Mouse (Mus musculus) liver, embryonic 12.5 days (tissue): ENCODE data around the gene Gpx2. TPM values are rescaled to one million over a fixed set of nuclear protein-coding genes. Genes with fewer than 3 reads are reported as not detected.

Experiments
- ATAC-seq: fragments of 200-750 bp; cut with Nextera tagmentation; 2 replicates; pipeline ENCODE4 v1.8.0; 2017; ENCODE audit warnings: moderate number of reproducible peaks, mild to moderate bottlenecking, moderate library complexity
- H3K27ac ChIP-seq: fragments of 300-500 bp; sonication (generic); 2 replicates; pipeline ENCODE4 v1.5.1; 2016; ENCODE audit warnings: mild to moderate bottlenecking
- H3K27me3 ChIP-seq: fragments of 300-500 bp; sonication (generic); replicated peaks from 2 replicates; pipeline ENCODE4 v1.6.1; 2016; ENCODE audit warnings: mild to moderate bottlenecking, moderate library complexity
- H3K36me3 ChIP-seq: fragments of 300-500 bp; sonication (generic); 2 replicates; pipeline ENCODE4 v1.6.1; 2016; ENCODE audit warnings: mild to moderate bottlenecking, moderate library complexity
- H3K4me1 ChIP-seq: fragments of 300-500 bp; sonication (generic); 2 replicates; pipeline ENCODE4 v1.6.1; 2016
- H3K4me2 ChIP-seq: fragments of 300-500 bp; sonication (generic); 2 replicates; pipeline ENCODE4 v1.6.1; 2016; ENCODE audit warnings: mild to moderate bottlenecking, moderate library complexity
- H3K4me3 ChIP-seq: fragments of 300-500 bp; sonication (generic); 2 replicates; pipeline ENCODE4 v1.5.1; 2016; ENCODE audit warnings: mild to moderate bottlenecking, moderate library complexity
- H3K9ac ChIP-seq: fragments of 300-500 bp; sonication (generic); 2 replicates; pipeline ENCODE4 v1.6.1; 2016; ENCODE audit warnings: mild to moderate bottlenecking, moderate library complexity
- H3K9me3 ChIP-seq: fragments of 300-500 bp; sonication (generic); replicated peaks from 2 replicates; pipeline ENCODE4 v1.6.1; 2016; ENCODE audit warnings: mild to moderate bottlenecking, moderate library complexity
- WGBS: fragments of 180-500 bp; shearing (Covaris S2); methylation state at CpG from one replicate; pipeline ENCODE4 v1.1.7; 2016; ENCODE audit not compliant: insufficient replicate concordance; 5-methylcytosine and 5-hydroxymethylcytosine counted together
- polyA plus RNA-seq: library from polyadenylated mRNA; unstranded; fragments of >200 nt; fragmentation: Nextera tagmentation; extraction: Ambion mirVana; gene quantifications from 2 replicates; pipeline ENCODE4 v1.2.1, GENCODE M21; 2016

The Gpx2 gene
- polyA plus RNA-seq, result not detected in 2 replicates

DNA sequence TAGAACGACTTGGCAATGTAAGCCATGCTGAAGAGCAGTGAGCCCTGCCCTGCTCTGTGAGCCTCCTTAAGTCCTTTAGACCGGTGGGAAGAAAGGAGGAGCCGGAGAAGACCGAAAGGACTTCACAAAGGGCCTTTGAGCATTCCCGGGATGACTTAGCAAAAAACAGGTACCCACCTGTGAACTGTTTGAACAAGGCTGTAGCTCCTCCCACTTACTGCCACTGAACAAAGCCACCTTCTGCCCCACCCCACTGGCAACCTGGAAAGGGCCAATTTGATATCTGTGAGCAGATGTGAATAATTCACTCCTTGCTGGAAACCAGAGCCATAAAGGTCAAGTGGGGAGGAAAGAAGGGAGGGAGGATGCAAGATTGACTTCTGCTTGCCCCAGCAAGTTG lies at the start of gene Gpx2:
Gene Gpx2, minus strand, starts transcription at position 205 of the 400 bp plus-strand sequence.
- Histone ChIP-seq H3K36me3 (no peaks in the 10 kb centered on the region), H3K27ac (no peak within 1 kb of the TSS), H3K9ac (no peak within 1 kb of the TSS), H3K4me2 (no peak within 1 kb of the TSS), H3K9me3 (no peaks in the 10 kb centered on the region), H3K4me1 (peaks cover 8% of the 10 kb centered on the region; the same call in 1 of the 2 replicates), H3K4me3 (no peak within 1 kb of the TSS), H3K27me3 (peaks cover 51% of the 10 kb centered on the region)
- no peak for ATAC-seq
- 71% methylated on average over 5 of the region's 5 CpGs for WGBS

DNA sequence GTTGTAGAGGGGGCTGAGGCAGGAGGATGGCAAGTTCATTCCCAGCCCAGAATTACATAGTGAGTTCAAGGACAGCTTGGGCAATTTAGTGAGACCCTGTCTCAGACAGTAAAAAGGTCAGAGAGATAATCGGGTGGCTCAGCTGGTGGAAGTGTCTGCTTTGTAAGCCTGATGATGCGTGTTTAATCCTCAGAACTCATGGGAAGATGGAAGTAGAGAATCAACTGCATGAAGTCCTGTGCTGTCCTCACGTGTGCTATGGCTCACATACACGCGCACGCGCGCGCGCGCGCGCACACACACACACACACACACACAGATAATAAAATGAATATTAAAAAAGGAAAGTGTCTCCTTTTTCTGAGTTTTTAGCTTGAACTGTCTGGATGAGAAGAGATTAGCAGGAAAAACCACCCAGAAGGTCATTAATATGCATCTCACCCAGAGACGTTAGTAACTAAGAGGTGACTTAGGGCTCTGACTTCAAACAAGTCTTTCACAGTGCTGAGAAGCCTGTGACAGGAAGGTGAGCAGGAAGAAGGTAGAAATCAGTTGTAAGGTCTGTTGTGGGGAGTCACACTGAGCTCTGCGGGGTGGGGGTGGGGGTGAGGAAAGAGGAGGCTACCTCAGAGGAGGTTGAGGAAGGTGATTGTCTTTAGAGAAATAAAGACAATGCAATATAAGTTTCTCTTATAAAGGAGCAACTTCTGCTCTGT lies 49.1 kb upstream of the Gpx2 start:
- H3K36me3 ChIP-seq, result 0 out of 2 replicates have a peak, but pooled peaks cover 3% of the 10 kb centered on the region
- no peaks in the 10 kb centered on the region for H3K9me3 ChIP-seq
- no peak overlapping the region for H3K4me2 ChIP-seq
- no peak overlapping the region for H3K27ac ChIP-seq
- no peak overlapping the region for H3K9ac ChIP-seq
- H3K27me3 ChIP-seq, result no peaks in the 10 kb centered on the region
- no peak for ATAC-seq
- 87% methylated on average over 15 of the region's 15 CpGs for WGBS
- no peak overlapping the region for H3K4me3 ChIP-seq
- H3K4me1 ChIP-seq, result peaks cover 5% of the 10 kb centered on the region; the same call in 1 of the 2 replicates

DNA sequence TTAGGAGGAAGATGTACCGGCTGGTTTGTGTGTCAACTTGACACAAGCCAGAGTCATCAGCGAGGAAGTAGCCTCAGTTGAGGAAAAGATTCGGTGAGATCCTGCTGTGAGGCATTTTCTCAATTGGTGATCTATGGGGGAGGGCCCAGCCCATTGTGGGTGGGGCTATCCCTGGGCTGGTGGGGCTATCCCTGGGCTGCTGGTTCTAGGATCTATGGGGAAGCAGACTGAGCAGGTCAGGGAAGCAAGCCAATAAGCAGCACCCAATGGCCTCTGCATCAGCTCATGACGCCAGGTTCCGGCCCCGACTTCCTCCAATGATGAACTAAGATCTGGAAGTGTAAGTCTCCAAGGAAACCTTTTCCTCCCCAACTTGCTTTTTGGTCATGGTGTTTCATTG lies 44.7 kb upstream of the Gpx2 start:
- no peak for ATAC-seq
- WGBS, result 75% methylated on average over 6 of the region's 6 CpGs
- no peak overlapping the region for H3K27ac ChIP-seq
- 0 out of 2 replicates have a peak, but pooled peaks cover 3% of the 10 kb centered on the region for H3K36me3 ChIP-seq
- no peak overlapping the region for H3K4me2 ChIP-seq
- no peaks in the 10 kb centered on the region; the same call in 1 of the 2 replicates for H3K27me3 ChIP-seq
- H3K9me3 ChIP-seq, result no peaks in the 10 kb centered on the region
- H3K9ac ChIP-seq, result no peak overlapping the region
- H3K4me1 ChIP-seq, result peaks cover 23% of the 10 kb centered on the region
- H3K4me3 ChIP-seq, result no peak overlapping the region

DNA sequence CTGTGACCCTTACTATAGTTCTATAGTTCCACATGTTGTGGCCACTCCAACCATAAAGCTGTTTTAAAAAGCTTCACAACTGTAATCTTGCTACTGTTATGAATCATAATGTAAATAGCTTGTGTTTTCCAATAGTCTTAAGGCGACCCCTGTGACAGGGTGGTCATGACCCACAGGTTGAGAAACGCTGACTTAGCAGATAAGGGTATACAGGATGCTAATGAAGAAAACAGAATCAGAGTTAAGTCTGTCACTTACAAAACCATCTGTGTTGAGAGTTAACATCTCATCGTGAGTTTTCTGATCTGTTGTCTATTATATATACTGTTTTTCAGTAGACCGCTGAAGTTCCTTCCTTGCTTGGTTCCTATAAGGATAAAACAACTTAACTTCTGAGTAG lies 43.9 kb upstream of the Gpx2 start:
- WGBS, result 84% methylated on average over 4 of the region's 4 CpGs
- no peak for ATAC-seq

DNA sequence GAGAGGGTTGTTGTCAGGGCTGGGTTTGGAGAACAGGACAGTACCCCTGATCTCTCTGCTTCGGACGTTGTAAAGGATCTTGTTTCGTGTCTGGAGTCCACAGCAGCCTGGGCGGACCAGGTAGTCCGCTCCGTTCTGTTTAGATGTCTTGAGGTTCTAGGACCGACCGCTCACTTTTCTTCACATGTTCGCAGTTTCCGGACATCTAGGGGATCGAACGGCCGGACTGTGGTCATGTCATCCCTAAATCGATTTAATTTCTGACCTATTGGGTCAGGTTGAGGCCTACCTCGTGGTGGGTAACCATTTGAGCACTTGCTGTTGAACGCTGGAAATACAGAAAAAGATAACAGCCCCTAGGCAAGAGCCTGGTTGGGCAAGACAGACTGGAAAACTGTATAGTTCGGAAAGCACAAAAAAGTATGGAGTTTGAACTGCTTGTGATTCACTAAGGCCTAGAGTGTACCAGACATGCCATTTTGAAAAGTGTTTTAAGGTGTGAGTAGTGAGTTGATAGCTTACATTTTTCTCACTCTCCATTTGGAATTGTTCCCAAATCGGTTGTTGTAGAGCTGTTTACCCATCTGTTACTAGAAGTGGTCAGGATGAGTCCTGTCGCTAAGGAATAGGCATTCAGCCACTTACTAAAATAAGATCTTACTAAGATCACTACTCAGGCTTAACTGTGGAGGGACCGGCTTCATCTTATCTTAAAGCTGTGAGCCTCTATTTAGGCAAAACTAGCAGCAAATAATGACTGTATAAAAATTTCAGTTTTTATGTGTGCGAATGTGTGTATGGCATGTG lies 42.7 kb upstream of the Gpx2 start:
- no peaks in the 10 kb centered on the region for H3K9me3 ChIP-seq

More for the DNA sequence above, 43.9 kb upstream of the Gpx2 start:
- no peak overlapping the region for H3K9ac ChIP-seq
- 0 out of 2 replicates have a peak, but pooled peaks cover under 1% of the 10 kb centered on the region for H3K36me3 ChIP-seq
- H3K4me1 ChIP-seq, result peaks cover 23% of the 10 kb centered on the region
- no peak overlapping the region for H3K4me2 ChIP-seq
- no peaks in the 10 kb centered on the region for H3K9me3 ChIP-seq
- H3K27me3 ChIP-seq, result peaks cover 4% of the 10 kb centered on the region; the same call in 1 of the 2 replicates
- no peak overlapping the region for H3K27ac ChIP-seq
- H3K4me3 ChIP-seq, result no peak overlapping the region

DNA sequence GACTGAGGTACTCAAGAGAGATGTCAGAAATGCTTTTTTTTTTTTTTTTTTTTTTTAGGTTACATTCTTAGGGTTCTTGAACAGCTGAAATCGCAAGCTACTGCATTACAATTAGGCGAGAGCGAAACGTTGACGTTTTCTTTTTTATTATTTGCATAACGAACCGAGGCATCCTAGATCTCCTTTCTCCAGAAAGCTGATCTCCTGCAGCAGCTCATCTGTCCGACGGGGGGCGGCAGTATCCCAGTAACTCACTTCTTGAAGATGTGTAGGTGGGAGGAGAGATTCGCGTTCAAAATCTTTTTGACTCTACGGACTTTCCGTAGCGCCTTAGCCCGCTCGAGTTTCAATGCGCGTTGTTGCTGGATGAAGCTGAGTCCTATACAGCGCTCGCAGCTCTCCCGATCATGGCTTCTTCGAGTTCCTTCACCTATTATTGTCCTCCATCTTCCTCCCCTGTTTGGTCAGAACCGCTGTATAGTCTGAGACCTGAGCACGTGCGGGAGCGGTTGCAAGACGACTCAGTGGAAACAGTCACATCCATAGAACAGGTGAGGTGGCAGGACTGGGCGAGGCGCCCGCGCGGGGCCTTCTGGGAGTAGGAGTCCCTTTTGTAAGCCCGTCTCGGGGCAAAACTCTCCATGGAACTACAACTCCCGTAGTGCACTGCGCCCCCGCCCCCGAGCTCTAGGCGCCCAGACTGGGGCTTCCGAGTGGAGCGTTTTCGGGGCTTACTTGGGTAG lies 41.9 kb upstream of the Gpx2 start:
- under 1% methylated on average over 43 of the region's 43 CpGs for WGBS
- ATAC-seq, result peak; percentile 99
- Histone ChIP-seq H3K27ac (peak overlapping the region; percentile 74), H3K9me3 (no peaks in the 10 kb centered on the region), H3K27me3 (peaks cover 13% of the 10 kb centered on the region; the same call in 1 of the 2 replicates), H3K36me3 (no peaks in the 10 kb centered on the region), H3K4me1 (peaks cover 23% of the 10 kb centered on the region), H3K4me2 (peak overlapping the region; percentile 73), H3K9ac (peak overlapping the region; percentile 79), H3K4me3 (peak overlapping the region; percentile 73)

More for the DNA sequence above, 42.7 kb upstream of the Gpx2 start:
- no peaks in the 10 kb centered on the region for H3K36me3 ChIP-seq
- WGBS, result 8% methylated on average over 21 of the region's 21 CpGs
- H3K27me3 ChIP-seq, result peaks cover 13% of the 10 kb centered on the region; the same call in 1 of the 2 replicates
- H3K9ac ChIP-seq, result peak overlapping the region; percentile 79
- peak overlapping the region; percentile 73 for H3K4me3 ChIP-seq
- ATAC-seq, result peak; percentile 45
- peaks cover 23% of the 10 kb centered on the region for H3K4me1 ChIP-seq
- H3K4me2 ChIP-seq, result peak overlapping the region; percentile 73
- H3K27ac ChIP-seq, result peak overlapping the region; percentile 74

DNA sequence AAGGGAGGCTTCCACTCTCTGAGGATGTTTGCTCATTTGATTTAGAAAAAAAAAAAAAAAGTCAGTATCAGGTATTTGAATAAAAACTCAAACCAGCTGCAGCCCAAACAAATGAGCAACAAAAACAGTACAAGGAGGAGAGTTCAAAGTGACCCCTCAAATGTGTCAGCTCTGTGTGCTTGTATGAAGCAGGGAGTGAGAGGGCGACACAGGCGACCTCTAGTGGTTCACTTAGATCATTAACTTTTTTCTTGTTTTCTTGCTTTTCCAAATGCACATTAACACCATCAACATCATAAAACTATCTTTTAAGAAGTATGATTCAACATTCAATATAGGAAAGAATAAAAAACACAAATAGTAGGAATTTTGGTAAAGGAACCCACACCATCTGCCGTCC lies 37.4 kb upstream of the Gpx2 start:
- H3K4me1 ChIP-seq, result peaks cover 5% of the 10 kb centered on the region
- no peaks in the 10 kb centered on the region for H3K9me3 ChIP-seq
- H3K36me3 ChIP-seq, result no peaks in the 10 kb centered on the region
- no peak overlapping the region for H3K4me3 ChIP-seq
- no peak overlapping the region for H3K4me2 ChIP-seq
- ATAC-seq, result no peak
- 5% methylated on average over 3 of the region's 3 CpGs for WGBS
- no peak overlapping the region for H3K9ac ChIP-seq
- H3K27me3 ChIP-seq, result peaks cover 16% of the 10 kb centered on the region; the same call in 1 of the 2 replicates
- H3K27ac ChIP-seq, result no peak overlapping the region

DNA sequence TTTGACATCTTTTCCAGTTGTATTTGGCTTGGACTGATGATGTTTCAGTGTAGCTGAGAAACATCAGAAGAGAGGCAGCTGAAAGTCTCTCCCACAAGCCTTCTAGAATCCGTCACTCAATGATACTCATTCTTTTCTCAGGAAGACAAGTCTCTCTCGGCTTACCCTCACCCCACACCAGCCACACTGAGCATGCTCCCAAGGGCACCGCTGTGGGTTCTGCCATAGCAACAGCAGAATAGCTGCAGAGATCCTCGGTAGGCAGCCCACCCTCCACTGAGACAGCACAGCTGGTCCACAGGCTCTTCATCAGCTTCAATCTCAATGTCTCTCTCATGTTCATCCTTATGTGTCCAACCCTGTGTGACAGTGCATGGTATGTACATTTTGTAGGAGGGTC lies 29.9 kb upstream of the Gpx2 start:
- WGBS, result 66% methylated on average over 4 of the region's 4 CpGs
- no peak overlapping the region for H3K27ac ChIP-seq
- H3K4me1 ChIP-seq, result peaks cover 12% of the 10 kb centered on the region; the same call in 1 of the 2 replicates
- no peak for ATAC-seq
- H3K4me3 ChIP-seq, result no peak overlapping the region
- no peak overlapping the region for H3K9ac ChIP-seq
- no peak overlapping the region for H3K4me2 ChIP-seq
- H3K36me3 ChIP-seq, result no peaks in the 10 kb centered on the region
- peaks cover 70% of the 10 kb centered on the region for H3K27me3 ChIP-seq
- H3K9me3 ChIP-seq, result no peaks in the 10 kb centered on the region

DNA sequence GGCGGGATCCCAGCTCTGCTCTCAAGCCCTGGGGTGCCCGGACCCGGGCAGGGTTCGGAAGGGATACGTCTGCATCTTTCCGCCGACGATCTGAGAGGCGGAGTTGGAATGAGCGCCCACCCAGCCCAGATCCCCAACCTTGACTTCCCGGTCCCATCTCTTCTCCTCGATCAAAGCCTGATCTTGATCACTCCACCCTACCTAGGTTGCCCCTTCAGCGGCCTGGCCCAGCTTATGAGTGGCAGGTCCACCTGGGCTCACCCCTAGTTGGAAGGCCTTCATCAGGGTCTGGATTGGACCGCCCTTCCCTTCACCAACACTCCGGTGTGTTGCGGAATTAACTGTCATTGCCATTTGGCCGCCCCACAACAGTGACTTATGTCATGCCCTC lies 27.3 kb upstream of the Gpx2 start, which contains the start of gene Rab15:
Gene Rab15, minus strand, starts transcription at position 258 of the 391 bp plus-strand sequence.
- no peak within 1 kb of the TSS for H3K27ac ChIP-seq
- peaks cover 96% of the 10 kb centered on the region for H3K27me3 ChIP-seq
- 13% methylated on average over 17 of the region's 17 CpGs for WGBS
- ATAC-seq, result no peak
- H3K4me3 ChIP-seq, result peak within 1 kb of the TSS; percentile 59
- no peaks in the 10 kb centered on the region for H3K36me3 ChIP-seq
- H3K4me2 ChIP-seq, result peak within 1 kb of the TSS; percentile 84
- H3K4me1 ChIP-seq, result peaks cover 12% of the 10 kb centered on the region; the same call in 1 of the 2 replicates
- peak within 1 kb of the TSS; percentile 51 for H3K9ac ChIP-seq
- no peaks in the 10 kb centered on the region for H3K9me3 ChIP-seq

DNA sequence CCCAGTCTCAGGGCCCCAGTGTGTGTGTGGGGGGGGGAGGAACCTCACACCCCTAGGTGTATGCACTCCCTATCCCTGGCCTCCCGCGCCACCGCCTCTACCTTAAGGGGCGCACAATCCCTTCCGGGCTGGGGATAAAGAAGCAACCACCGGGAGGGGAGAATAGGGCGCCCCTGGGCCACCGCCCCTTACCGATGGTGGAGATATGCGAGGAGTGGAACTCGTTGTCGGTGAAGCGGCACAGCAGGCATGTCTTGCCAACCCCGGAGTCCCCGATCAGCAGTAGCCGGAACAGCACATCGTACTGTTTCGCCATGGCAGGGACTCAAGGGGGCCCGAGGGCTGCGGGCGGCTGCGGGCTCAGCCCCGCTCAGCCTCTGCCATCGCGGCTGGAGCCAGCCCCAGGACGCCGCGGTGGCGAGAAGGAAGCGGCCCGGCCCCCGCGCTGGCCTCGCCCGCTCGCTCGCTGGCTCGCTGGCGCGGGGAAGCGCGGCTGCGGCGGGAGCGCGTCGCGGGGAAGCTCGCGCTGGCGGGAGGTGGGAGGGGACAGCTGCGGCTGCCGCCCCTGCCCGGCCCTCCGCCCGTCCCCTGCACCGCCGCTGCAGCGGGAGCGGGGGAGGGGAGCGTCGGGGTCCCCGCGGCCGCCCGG lies 26.8 kb upstream of the Gpx2 start:
- Histone ChIP-seq H3K9ac (peak overlapping the region; percentile 51), H3K36me3 (no peaks in the 10 kb centered on the region), H3K4me1 (peaks cover 12% of the 10 kb centered on the region; the same call in 1 of the 2 replicates), H3K9me3 (no peaks in the 10 kb centered on the region), H3K27me3 (peaks cover 96% of the 10 kb centered on the region), H3K27ac (no peak overlapping the region), H3K4me3 (peak overlapping the region; percentile 59), H3K4me2 (peak overlapping the region; percentile 84)
- peak; percentile 36; the same call in 1 of the 2 replicates for ATAC-seq
- WGBS, result 1% methylated on average over 64 of the region's 66 CpGs

DNA sequence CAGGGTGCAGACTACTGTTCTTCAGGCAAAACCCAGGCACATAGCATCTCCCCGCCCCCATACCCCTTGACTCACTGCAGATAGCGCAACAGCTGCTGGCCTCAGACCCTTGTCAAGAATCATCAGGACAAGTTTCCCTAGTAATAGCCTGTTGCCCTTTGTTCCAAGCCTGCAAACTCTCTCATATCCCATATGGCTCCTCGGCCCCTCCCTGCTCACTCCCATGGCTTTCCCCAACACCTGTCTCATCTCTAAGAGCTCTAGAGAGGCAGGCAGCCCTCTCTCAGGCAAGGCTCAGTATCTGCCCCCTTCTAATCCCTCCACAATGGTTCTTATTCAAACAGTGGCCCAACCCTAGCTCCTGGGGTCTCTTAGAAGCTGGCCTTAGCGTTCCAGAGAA lies 25.3 kb upstream of the Gpx2 start:
- Histone ChIP-seq H3K4me2 (no peak overlapping the region), H3K27me3 (peaks cover 96% of the 10 kb centered on the region), H3K4me3 (no peak overlapping the region), H3K27ac (no peak overlapping the region), H3K9me3 (no peaks in the 10 kb centered on the region), H3K4me1 (peaks cover 12% of the 10 kb centered on the region; the same call in 1 of the 2 replicates), H3K9ac (no peak overlapping the region), H3K36me3 (no peaks in the 10 kb centered on the region)
- ATAC-seq, result no peak
- 41% methylated on average over 4 of the region's 4 CpGs for WGBS
